ENCODE assay signal across 8 mouse cellular contexts in genomic region chr10:3943492-3944395, GRCm38 (mm10). TPM values are rescaled to one million over a fixed set of nuclear protein-coding genes. Genes with fewer than 3 reads are reported as not detected.
DNase-seq lines count a peak whose midpoint lies in the region; TF ChIP-seq lines count a peak whose summit lies in the region.

No protein-coding gene starts in this region.

- peaks cover 21 to 22% of the 10 kb centered on the region in 2 experiments for H3K4me1 ChIP-seq in ES-E14 (ENCODE audit: control insufficient read depth in 2 of 2, insufficient read depth in 2 of 2, low read length in 2 of 2, poor library complexity in 1 of 2)

- H3K9ac ChIP-seq in ES-E14 (ENCODE audit: insufficient read depth, low read depth, low read length, poor library complexity, severe bottlenecking) = no peak overlapping the region

- in situ Hi-C loops in ES-E14 (cut with MboI; ENCODE audit: low sequenced_read_pairs in 2 of 2, unreplicated experiment in 2 of 2) = loop anchor here (10.0 kb wide), 3 partner anchors 359 to 409 kb away; no protein-coding TSS in a partner anchor

- H3K4me3 ChIP-seq in ES-E14 (ENCODE audit: insufficient read depth in 1 of 2, low read depth in 1 of 2, low read length in 2 of 2, poor library complexity in 1 of 2, severe bottlenecking in 1 of 2) = no peak overlapping the region

- peak; percentile 75 for DNase-seq in 3T3-L1 (ENCODE audit: low read depth, low spot score)
- peak; percentile 77 for DNase-seq in ES-E14 (ENCODE audit: low read depth, low spot score)
- DNase-seq in cerebellum, adult 18-20 months = peak; percentile 70 to 75
- peak; percentile 77 for DNase-seq in forelimb bud, embryonic 11.5 days (ENCODE audit: low read depth, low spot score)
- DNase-seq in kidney, postnatal 14 days = peak; percentile 71
- peak; percentile 86 for DNase-seq in lung, postnatal 10 days
- peak; percentile 72 for DNase-seq in ovary, postnatal 14 days (ENCODE audit: low spot score)
- DNase-seq in yolk sac, embryonic 10.5 days (ENCODE audit: low spot score) = peak; percentile 39

- H3K27ac ChIP-seq in ES-E14 (ENCODE audit: insufficient read depth, low read depth, low read length, poor library complexity, severe bottlenecking) = no peak overlapping the region

- peaks cover 7% of the 10 kb centered on the region; the same call in 1 of the 2 replicates for H3K36me3 ChIP-seq in ES-E14 (ENCODE audit: control insufficient read depth, insufficient read depth, low read length, poor library complexity, severe bottlenecking)

- H3K9me3 ChIP-seq in ES-E14 (ENCODE audit: control insufficient read depth, insufficient read depth, low read depth, low read length) = no peaks in the 10 kb centered on the region

TF ChIP-seq in ES-E14, 5 proteins besides CTCF, POLR2A, EP300 and RAD21:
- peak; percentile 97 for TF ChIP-seq ZC3H11A (IDR thresholded peaks at IDR 0.05; ENCODE audit: borderline replicate concordance, low read depth, low read length)
- no peak for TF ChIP-seq HCFC1 (IDR thresholded peaks at IDR 0.05; ENCODE audit: borderline replicate concordance, insufficient read depth, low read length)

RNA-seq across cellular contexts. Expression of gene Mthfd1l, which starts 29.2 kb away (rescaled TPM):
- total RNA-seq in ES-E14 (2012; rRNA removed) = 48.5 and 67.0 TPM in 2 replicates
